Mouse (Mus musculus) heart, embryonic 16.5 days (tissue): ENCODE measurements around the gene Hivep3. TPM values are rescaled to one million over a fixed set of nuclear protein-coding genes. Genes with fewer than 3 reads are reported as not detected.

ENCODE experiments used
- ATAC-seq: fragments of 200-750 bp; cut with Nextera tagmentation; replicated peaks from 2 replicates; pipeline ENCODE4 v1.8.0; 2017; ENCODE audit warnings: moderate number of reproducible peaks; ENCODE audit not compliant: insufficient read depth, low FRiP score; ENCODE audit errors: extremely low read depth
- H3K27ac ChIP-seq: fragments of 300-500 bp; sonication (generic); 2 replicates; pipeline ENCODE4 v1.5.1; 2014; ENCODE audit warnings: mild to moderate bottlenecking, low read length, control low read depth, moderate library complexity
- H3K27me3 ChIP-seq: fragments of 300-500 bp; sonication (generic); 2 replicates; pipeline ENCODE4 v1.6.1; 2014; ENCODE audit warnings: low read length, mixed read lengths; ENCODE audit not compliant: control insufficient read depth, insufficient read depth
- H3K36me3 ChIP-seq: fragments of 300-500 bp; sonication (generic); 2 replicates; pipeline ENCODE4 v1.6.1; 2014; ENCODE audit not compliant: control insufficient read depth, insufficient read depth
- H3K4me1 ChIP-seq: fragments of 300-500 bp; sonication (generic); 2 replicates; pipeline ENCODE4 v1.6.1; 2014; ENCODE audit warnings: low read length, mixed read lengths; ENCODE audit not compliant: control insufficient read depth, insufficient read depth
- H3K4me2 ChIP-seq: fragments of 300-500 bp; sonication (generic); 2 replicates; pipeline ENCODE4 v1.6.1; 2014; ENCODE audit warnings: low read depth, mild to moderate bottlenecking, control low read depth, low read length
- H3K4me3 ChIP-seq: fragments of 300-500 bp; sonication (generic); 2 replicates; pipeline ENCODE4 v1.5.1; 2014; ENCODE audit warnings: mild to moderate bottlenecking, control low read depth, low read length
- H3K9ac ChIP-seq: fragments of 300-500 bp; sonication (generic); 2 replicates; pipeline ENCODE4 v1.6.1; 2014; ENCODE audit warnings: low read length, control low read depth
- H3K9me3 ChIP-seq: fragments of 300-500 bp; sonication (generic); replicated peaks from 2 replicates; pipeline ENCODE4 v1.6.1; 2016; ENCODE audit warnings: low read length; ENCODE audit not compliant: control insufficient read depth
- WGBS: fragments of 180-500 bp; shearing (Covaris S2); extraction: QIAGEN DNeasy Blood & Tissue Kit; methylation state at CpG from one replicate; pipeline ENCODE4 v1.1.7; 2014; 5-methylcytosine and 5-hydroxymethylcytosine counted together
- polyA plus RNA-seq: library from polyadenylated mRNA; unstranded; fragments of >200 nt; fragmentation: Nextera tagmentation; extraction: Ambion mirVana; gene quantifications from 2 replicates; pipeline ENCODE4 v1.2.1, GENCODE M21; 2015

The Hivep3 gene
- polyA plus RNA-seq, 1 experiment from 2014 or later: 9.4 TPM

DNA sequence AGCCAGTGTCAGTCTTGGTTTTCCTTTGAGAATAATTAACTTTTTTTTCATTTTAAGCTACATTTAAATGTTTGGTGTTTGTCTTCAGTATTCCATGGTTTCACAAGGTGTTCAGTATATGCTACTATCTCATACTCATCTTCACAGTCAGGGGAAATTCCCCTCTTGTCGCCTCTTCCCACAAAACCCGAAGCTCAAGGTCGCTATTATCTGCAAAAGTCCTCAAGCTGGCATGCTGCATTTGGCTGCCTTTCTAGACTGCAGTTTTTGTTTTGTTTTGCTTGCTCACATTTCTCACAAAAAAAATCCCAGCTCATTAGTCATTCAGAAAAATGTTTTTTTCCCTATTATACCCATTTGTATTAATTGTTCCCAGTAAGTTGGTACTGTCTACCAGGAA lies 92.4 kb downstream of the Hivep3 start:
- no peak overlapping the region for H3K27ac ChIP-seq
- H3K4me1 ChIP-seq: no peaks in the 10 kb centered on the region
- WGBS: 26% methylated on average over 3 of the region's 3 CpGs
- no peak overlapping the region for H3K4me2 ChIP-seq
- H3K27me3 ChIP-seq: no peaks in the 10 kb centered on the region
- no peak for ATAC-seq
- H3K9ac ChIP-seq: no peak overlapping the region
- H3K4me3 ChIP-seq: no peak overlapping the region
- no peaks in the 10 kb centered on the region for H3K9me3 ChIP-seq
- no peaks in the 10 kb centered on the region for H3K36me3 ChIP-seq

DNA sequence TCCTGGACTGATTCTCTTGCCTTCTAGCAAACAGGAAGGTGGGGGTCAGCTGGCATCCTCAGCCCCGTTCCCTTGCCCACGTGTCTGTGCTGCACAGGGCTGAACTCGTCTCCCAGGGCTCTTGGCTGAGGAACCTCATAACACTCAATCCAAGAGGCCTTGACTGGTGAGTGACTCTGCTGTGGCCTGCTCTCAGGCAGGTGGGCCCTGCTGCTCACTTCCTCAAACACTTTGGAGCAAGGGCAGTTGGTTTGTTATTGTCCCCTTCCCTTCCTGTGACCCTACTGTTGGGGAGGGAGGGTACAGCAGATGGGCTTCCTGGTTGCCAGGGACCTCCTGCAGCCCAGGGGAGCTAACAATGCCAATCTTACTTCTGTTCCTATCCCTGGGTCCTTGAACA lies 94.8 kb downstream of the Hivep3 start:
- WGBS: 53% methylated on average over 3 of the region's 3 CpGs
- no peaks in the 10 kb centered on the region for H3K9me3 ChIP-seq

DNA sequence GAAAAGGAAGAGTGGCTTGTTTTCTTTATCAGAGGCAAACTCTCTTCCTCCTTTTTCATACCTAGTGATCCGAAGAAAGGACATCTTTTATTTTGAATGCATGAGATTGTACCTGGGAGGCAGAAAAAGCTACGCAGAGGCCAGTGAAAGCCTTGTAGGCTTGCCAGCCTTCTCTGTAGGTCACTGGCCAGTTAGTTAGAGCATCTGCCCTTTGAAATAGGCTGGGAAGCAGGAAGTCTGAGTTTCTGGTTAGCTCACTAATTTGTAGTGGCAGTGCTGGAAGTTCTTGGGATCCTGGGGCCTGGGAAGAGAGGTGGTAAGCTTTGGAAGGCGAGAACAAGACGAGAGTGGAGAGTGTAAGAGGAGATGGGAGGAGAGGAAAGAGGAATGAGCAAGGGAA lies 95.4 kb downstream of the Hivep3 start:
- 77% methylated on average over 4 of the region's 4 CpGs for WGBS
- H3K36me3 ChIP-seq: no peaks in the 10 kb centered on the region
- no peak overlapping the region for H3K27ac ChIP-seq
- no peak overlapping the region for H3K4me3 ChIP-seq
- no peaks in the 10 kb centered on the region for H3K9me3 ChIP-seq
- H3K4me2 ChIP-seq: no peak overlapping the region
- no peak overlapping the region for H3K9ac ChIP-seq
- no peak for ATAC-seq
- H3K27me3 ChIP-seq: no peaks in the 10 kb centered on the region
- no peaks in the 10 kb centered on the region for H3K4me1 ChIP-seq

More for the DNA sequence above, 94.8 kb downstream of the Hivep3 start:
- Histone ChIP-seq H3K4me3 (no peak overlapping the region), H3K4me1 (no peaks in the 10 kb centered on the region), H3K9ac (no peak overlapping the region), H3K27me3 (no peaks in the 10 kb centered on the region), H3K27ac (no peak overlapping the region), H3K4me2 (no peak overlapping the region), H3K36me3 (no peaks in the 10 kb centered on the region)
- ATAC-seq: no peak

DNA sequence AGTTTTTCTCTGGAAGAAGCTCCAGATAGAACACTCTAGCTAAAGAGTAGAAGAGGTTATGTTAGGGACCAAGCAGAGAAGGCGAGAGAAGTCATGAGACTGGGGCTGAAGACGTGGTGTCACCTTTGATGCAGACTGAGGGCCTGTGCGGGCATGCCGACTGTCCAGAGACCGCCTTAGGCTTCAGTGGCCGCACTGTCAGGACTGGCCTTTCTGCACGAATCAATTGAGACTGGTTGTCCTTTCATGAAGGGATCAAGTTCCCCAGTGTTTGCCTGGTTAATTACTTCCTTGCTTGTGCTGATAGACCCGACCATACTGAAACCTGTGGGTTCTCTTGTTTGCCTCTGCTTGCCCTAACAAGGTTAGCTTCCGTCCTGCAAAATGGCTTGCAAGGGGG lies 99.7 kb downstream of the Hivep3 start:
- Histone ChIP-seq H3K4me3 (no peak overlapping the region), H3K9me3 (no peaks in the 10 kb centered on the region), H3K9ac (no peak overlapping the region), H3K36me3 (no peaks in the 10 kb centered on the region), H3K27me3 (no peaks in the 10 kb centered on the region), H3K27ac (no peak overlapping the region), H3K4me2 (no peak overlapping the region), H3K4me1 (peaks cover 14% of the 10 kb centered on the region)
- no peak for ATAC-seq
- 75% methylated on average over 9 of the region's 9 CpGs for WGBS

- Histone ChIP-seq H3K27me3 (no peaks in the 10 kb centered on the region), H3K27ac (peak overlapping the region; percentile 5; the same call in 1 of the 2 replicates), H3K9ac (no peak overlapping the region), H3K4me1 (peaks cover 14% of the 10 kb centered on the region), H3K36me3 (no peaks in the 10 kb centered on the region), H3K4me2 (no peak overlapping the region), H3K9me3 (no peaks in the 10 kb centered on the region), H3K4me3 (no peak overlapping the region)
- no peak for ATAC-seq
- WGBS: 65% methylated on average over 5 of the region's 5 CpGs
Measured at GRCm38 (mm10) chr4:119833884-119834283, 100.3 kb downstream of the Hivep3 start.

DNA sequence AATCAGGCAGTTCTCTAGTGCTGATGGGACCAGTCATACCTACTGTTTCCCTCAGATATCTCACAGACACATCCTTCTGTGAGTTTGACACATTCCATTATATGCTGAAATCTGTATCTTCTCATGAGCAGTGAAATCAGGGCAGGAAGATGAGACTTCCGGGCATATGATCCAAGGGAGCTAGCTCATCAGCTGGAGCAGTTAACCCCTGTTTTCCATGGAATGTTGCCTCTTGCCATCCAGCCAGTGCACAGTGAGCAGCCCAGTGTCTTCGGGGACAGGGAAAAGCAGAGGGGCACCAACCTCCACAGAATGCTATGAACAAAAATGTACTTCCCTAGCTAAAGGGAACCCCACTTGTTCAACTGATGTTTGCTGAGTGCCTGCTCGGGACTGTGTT lies 102.6 kb downstream of the Hivep3 start:
- Histone ChIP-seq H3K27me3 (no peaks in the 10 kb centered on the region), H3K4me1 (peaks cover 14% of the 10 kb centered on the region), H3K27ac (no peak overlapping the region), H3K36me3 (no peaks in the 10 kb centered on the region), H3K4me3 (no peak overlapping the region), H3K9ac (no peak overlapping the region), H3K9me3 (no peaks in the 10 kb centered on the region), H3K4me2 (no peak overlapping the region)
- 53% methylated on average over 3 of the region's 3 CpGs for WGBS
- ATAC-seq: peak; percentile 30; the same call in 1 of the 2 replicates

DNA sequence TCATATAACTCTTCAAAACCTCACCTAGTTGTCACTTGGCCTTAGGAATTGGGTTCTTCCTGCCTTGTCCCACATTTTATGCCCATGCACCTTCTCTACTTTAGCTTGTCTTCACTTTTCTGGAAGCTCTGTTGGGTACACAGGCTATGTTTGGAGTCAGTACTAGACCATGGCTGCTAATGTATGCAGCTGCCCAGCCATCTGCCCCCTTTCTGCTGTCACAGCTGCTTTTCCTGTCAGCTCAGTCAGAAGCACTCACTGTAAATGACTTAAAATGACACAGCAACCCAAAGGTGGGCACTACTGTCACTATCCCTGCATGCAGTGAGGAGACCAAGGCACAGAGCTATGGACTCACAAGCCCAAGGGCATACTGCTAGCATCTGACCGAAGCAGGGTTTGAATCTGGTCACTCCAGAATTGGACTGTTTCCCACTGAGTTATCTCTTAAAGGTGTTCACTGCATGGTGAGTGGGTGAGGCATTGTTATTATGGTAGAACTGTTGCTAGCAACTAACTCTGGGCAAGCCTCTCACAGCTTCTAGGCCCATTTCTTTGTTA lies 104.0 kb downstream of the Hivep3 start:
- Histone ChIP-seq H3K27ac (0 out of 2 replicates have a peak overlapping the region, but pooled peaks have one; percentile 4), H3K4me3 (no peak overlapping the region), H3K4me2 (no peak overlapping the region), H3K27me3 (no peaks in the 10 kb centered on the region), H3K4me1 (peaks cover 14% of the 10 kb centered on the region), H3K9ac (no peak overlapping the region), H3K9me3 (no peaks in the 10 kb centered on the region), H3K36me3 (no peaks in the 10 kb centered on the region)
- no peak for ATAC-seq
- WGBS: 50% methylated on average over 1 of the region's 1 CpGs

DNA sequence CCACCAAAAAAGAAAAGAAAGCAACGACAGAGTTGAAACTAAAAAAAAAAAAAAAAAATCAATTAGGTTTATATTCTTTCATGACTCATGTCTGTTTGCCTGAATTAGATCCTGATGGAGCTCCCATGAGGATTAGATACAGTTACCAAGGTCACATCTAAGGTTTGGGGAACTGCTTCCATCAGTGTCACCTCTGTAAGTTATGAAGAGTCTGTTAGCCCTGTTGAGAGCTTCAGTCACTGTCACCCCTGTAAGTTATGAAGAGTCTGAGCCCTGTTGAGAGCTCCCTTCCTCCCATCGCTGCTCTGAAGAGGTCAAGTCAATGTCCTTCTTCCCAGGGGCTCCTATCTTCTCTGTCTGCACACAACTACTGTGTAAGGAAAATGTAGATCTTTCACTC lies 104.7 kb downstream of the Hivep3 start:
- no peak for ATAC-seq
- Histone ChIP-seq H3K4me2 (no peak overlapping the region), H3K27ac (no peak overlapping the region), H3K36me3 (no peaks in the 10 kb centered on the region), H3K9me3 (no peaks in the 10 kb centered on the region), H3K4me1 (peaks cover 14% of the 10 kb centered on the region), H3K9ac (no peak overlapping the region), H3K27me3 (no peaks in the 10 kb centered on the region), H3K4me3 (no peak overlapping the region)
- WGBS: 61% methylated on average over 2 of the region's 2 CpGs

DNA sequence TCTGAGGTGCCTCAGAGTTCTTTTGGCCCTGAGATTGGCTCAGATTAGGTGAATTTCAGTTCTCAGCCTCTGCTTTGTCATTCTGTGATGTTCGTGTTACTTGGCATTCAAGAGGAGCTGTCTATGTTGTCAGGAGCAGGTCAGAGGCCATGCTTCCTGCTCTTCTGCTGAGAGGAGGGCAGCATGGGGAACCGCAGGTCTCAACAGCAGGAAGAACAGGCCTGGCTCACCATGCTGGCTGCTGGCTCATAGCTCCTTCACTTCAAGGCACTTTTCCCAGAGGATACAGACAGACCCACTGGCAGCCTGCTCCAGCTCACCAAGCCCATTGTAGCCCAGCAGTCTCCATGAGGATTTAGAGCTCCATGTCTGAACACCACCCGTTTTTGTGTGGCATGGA lies 109.7 kb downstream of the Hivep3 start:
- no peaks in the 10 kb centered on the region for H3K9me3 ChIP-seq
- no peaks in the 10 kb centered on the region for H3K27me3 ChIP-seq
- no peak overlapping the region for H3K9ac ChIP-seq
- H3K27ac ChIP-seq: no peak overlapping the region
- no peak for ATAC-seq
- no peaks in the 10 kb centered on the region for H3K36me3 ChIP-seq
- WGBS: 47% methylated on average over 3 of the region's 3 CpGs
- H3K4me1 ChIP-seq: no peaks in the 10 kb centered on the region
- H3K4me3 ChIP-seq: no peak overlapping the region
- H3K4me2 ChIP-seq: no peak overlapping the region
